Mouse (Mus musculus) testis, adult 2 months (tissue): ENCODE data around the gene Crebl2. TPM values are rescaled to one million over a fixed set of nuclear protein-coding genes. Genes with fewer than 3 reads are reported as not detected.

Experiments used
- H3K27ac ChIP-seq: fragments of 200-500 bp; 2 replicates; pipeline ENCODE4 v1.5.1; 2012; ENCODE audit warnings: low read depth, low read length; ENCODE audit not compliant: control insufficient read depth, insufficient read depth
- H3K27me3 ChIP-seq: fragments of 200-500 bp; 2 replicates; pipeline ENCODE4 v1.6.1; 2012; ENCODE audit warnings: mild to moderate bottlenecking, low read length, moderate library complexity; ENCODE audit not compliant: control insufficient read depth, insufficient read depth
- H3K36me3 ChIP-seq: fragments of 200-500 bp; 2 replicates; pipeline ENCODE4 v1.6.1; 2012; ENCODE audit warnings: mild to moderate bottlenecking, low read length; ENCODE audit not compliant: control insufficient read depth, insufficient read depth
- H3K4me1 ChIP-seq: fragments of 200-500 bp; 2 replicates; pipeline ENCODE4 v1.6.1; 2012; ENCODE audit warnings: low read length; ENCODE audit not compliant: control insufficient read depth, insufficient read depth
- H3K4me3 ChIP-seq: fragments of 200-500 bp; 2 replicates; pipeline ENCODE4 v1.5.1; 2012; ENCODE audit warnings: low read depth, mild to moderate bottlenecking, low read length, moderate library complexity, mixed read lengths; ENCODE audit not compliant: control insufficient read depth
- CTCF ChIP-seq: fragments of 200-500 bp; IDR thresholded peaks from 2 replicates; pipeline ENCODE4 v1.5.1; 2012; ENCODE audit warnings: low read depth, mild to moderate bottlenecking, inconsistent platforms, low read length, moderate library complexity; ENCODE audit not compliant: control insufficient read depth, insufficient read depth, insufficient replicate concordance
- POLR2A ChIP-seq: fragments of 200-500 bp; IDR thresholded peaks from 2 replicates; pipeline ENCODE4 v1.6.1; 2012; ENCODE audit warnings: low read depth, mild to moderate bottlenecking, inconsistent platforms, low read length, moderate library complexity; ENCODE audit not compliant: control insufficient read depth
- polyA plus RNA-seq: library from polyadenylated mRNA; depleted of rRNA; stranded (reverse); fragments of >200 nt; gene quantifications from 2 replicates; pipeline ENCODE4 v1.2.3, GENCODE M21; 2012

Gene Crebl2
- polyA plus RNA-seq, 1 experiment = 11.2 TPM

DNA sequence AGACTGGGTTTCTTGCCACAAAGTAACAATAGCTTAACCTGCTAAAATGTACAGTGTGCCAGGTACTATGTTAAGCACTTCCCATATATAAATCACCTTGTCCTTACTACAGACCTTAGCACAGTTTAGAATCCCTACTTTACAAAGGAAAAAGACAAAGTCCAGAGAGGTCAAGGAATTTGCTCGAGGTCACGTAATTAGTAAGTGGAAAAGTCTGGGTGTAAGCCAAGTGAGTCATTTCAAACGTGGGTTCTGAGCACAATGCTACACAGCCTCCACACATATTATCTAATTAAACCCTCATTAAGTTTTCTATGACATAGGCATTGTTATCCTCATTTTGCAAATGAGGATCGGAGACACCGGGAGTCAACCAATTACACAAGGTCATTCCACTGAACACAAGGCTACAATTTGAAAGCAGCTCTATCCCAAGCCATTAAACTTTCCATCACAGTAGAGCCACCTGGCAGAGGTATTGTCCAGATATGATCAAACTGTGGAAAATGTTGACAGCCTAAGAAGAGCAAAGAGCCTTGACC lies 25.1 kb upstream of the Crebl2 start:
- no peaks in the 10 kb centered on the region for H3K4me1 ChIP-seq
- no peaks in the 10 kb centered on the region for H3K36me3 ChIP-seq
- no peak overlapping the region for H3K4me3 ChIP-seq
- TF ChIP-seq POLR2A = no peak
- no peak for TF ChIP-seq CTCF
- no peak overlapping the region for H3K27ac ChIP-seq
- no peaks in the 10 kb centered on the region for H3K27me3 ChIP-seq

DNA sequence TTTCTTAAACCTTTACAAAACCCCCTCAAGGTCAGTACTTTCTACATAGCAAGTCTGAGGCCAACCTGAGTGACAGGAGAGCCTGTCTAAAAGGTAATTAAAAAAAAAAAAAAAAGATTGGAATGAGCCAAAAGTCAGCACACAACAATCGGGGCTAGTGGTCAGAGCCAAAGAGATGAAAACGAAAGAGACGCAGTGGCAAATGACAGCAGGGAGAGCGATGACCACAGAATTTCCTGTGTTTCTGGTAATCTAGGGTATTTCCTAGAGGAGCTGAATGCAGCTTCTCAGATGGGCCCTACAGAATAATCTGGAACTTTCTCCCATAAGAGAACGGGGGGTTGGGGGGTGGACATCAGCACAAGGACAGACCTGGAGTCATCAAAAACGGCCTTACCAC lies 23.8 kb upstream of the Crebl2 start:
- Histone ChIP-seq H3K27ac (no peak overlapping the region), H3K4me1 (no peaks in the 10 kb centered on the region), H3K36me3 (no peaks in the 10 kb centered on the region), H3K4me3 (no peak overlapping the region), H3K27me3 (no peaks in the 10 kb centered on the region)
- TF ChIP-seq CTCF (no peak), POLR2A (no peak)

DNA sequence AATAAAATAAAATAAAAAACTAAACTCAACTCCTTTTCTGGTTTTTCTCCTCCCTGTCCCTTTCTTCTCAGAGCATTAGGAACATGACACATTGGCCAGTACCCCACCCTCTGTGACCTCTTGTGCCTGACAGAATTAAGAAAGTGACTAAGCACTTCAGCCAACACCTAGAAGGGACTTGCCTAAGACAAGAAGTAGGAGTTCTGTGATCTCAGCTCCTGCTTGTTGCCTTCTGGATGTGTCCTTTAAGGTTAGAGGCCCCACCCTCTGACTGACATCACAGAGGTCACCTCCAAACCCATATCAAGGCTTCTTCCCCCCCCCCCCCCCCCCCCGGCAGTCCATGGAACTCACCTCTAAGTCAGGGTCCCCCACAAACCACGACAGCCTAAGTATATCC lies 22.9 kb upstream of the Crebl2 start:
- no peaks in the 10 kb centered on the region for H3K4me1 ChIP-seq
- no peaks in the 10 kb centered on the region for H3K36me3 ChIP-seq
- H3K27me3 ChIP-seq = no peaks in the 10 kb centered on the region
- no peak overlapping the region for H3K27ac ChIP-seq
- TF ChIP-seq POLR2A (no peak), CTCF (no peak)
- H3K4me3 ChIP-seq = no peak overlapping the region

DNA sequence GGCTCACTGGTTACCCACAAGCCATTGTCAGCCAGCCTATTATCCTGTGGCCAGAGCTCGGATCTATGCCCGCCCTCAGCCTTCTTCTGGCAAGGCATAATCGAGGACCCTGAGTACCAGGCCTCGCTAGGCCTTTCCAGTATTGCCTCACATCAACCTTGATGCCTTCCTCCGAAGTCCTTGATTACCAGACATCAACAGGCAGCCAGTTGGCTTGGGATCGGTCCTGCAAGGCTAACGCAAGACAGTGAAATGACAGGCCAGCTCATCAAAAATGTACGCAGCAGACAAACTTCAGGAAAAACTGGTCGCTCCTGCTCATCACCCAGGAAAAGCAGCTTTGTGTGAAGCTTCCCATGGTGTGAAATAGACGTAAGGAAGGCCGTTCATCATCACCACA lies 22.2 kb upstream of the Crebl2 start:
- no peaks in the 10 kb centered on the region for H3K27me3 ChIP-seq
- no peaks in the 10 kb centered on the region for H3K4me1 ChIP-seq
- H3K36me3 ChIP-seq = no peaks in the 10 kb centered on the region
- no peak overlapping the region for H3K4me3 ChIP-seq
- H3K27ac ChIP-seq = no peak overlapping the region
- TF ChIP-seq POLR2A (no peak), CTCF (no peak)

DNA sequence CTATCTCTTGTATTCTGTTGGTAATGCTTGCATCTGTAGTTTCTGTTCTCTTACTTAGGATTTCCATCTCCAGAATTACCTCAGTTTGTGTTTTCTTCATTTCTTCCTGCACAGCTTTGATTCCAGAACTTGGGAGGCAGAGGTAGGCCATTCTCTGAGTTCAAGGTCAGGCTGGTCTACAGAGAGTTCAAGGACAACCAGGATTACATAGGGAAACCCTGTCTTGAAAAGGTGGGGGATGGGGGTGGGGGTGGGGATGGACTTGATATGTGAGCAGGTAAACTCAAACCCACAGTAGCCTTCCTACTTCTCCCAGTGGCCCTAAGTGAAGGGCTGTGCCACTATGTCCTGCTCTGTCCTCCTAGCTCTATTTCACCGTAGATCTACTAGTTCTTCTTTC lies 16.9 kb upstream of the Crebl2 start:
- no peak overlapping the region for H3K4me3 ChIP-seq
- no peaks in the 10 kb centered on the region for H3K36me3 ChIP-seq
- TF ChIP-seq CTCF (no peak), POLR2A (no peak)
- H3K4me1 ChIP-seq = no peaks in the 10 kb centered on the region
- no peak overlapping the region for H3K27ac ChIP-seq
- no peaks in the 10 kb centered on the region for H3K27me3 ChIP-seq

DNA sequence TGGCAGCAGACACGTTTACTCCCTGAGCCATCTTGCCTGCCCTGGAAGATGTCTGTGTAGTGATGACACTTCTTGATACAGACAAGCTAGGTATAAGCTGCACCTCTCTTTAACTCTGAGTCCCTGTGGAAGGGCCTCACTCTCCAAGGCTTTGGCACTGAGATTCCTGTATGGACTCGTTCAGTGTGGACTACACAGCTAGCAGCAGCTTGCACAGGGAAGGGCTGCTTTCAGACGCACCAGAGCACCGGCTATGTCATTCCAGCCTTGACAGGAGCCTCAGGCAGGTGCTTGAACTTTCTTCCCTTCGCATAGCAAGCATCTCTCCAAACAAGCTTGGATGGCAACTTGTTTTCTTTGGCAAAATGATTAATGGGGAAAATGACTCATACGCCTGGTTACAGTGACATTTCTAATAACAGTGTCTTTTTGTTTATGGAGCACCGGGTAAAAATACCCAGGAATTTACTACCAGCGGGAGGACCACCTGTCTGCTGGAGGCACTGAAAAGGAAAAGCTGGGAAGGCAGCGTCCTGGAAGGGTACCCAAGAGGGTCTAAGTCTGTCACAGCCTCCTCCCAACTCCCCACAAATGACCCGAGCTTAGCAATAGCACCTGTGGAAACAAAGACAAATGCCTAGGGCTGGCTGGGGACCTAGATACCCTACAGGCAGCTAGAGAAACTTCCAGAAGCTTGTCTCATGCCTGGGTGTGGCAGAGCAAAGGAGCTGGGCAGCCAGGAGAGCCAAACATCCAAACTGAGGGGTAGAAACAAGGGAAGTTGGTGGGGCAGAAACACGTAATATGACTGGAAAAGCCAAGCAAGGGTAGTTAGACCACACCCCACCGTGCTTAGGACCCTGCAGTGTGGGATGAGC lies 12.7 kb upstream of the Crebl2 start:
- H3K4me3 ChIP-seq = no peak overlapping the region
- H3K4me1 ChIP-seq = no peaks in the 10 kb centered on the region
- H3K27me3 ChIP-seq = no peaks in the 10 kb centered on the region
- no peak overlapping the region for H3K27ac ChIP-seq
- no peaks in the 10 kb centered on the region for H3K36me3 ChIP-seq
- TF ChIP-seq POLR2A = no peak
- no peak for TF ChIP-seq CTCF

DNA sequence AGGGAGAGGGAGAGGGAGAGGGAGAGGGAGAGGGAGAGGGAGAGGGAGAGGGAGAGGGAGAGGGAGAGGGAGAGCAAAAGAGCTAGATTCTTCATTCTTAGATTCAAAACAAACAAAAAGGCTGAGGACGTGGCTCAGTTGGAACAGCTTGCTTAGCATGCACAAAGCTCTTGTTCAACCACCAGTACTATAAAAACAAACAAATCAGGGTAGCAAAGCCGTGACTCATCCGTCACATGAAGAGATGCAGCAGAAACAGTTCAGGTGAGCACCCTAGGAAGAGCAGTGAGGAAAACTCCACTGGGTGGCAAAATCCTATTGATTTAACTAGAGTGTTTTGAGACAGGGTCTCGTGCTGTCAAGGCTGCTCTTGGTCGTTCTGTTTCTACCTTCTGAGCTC lies 10.2 kb upstream of the Crebl2 start:
- Histone ChIP-seq H3K4me1 (no peaks in the 10 kb centered on the region), H3K4me3 (no peak overlapping the region), H3K27me3 (no peaks in the 10 kb centered on the region), H3K27ac (no peak overlapping the region), H3K36me3 (no peaks in the 10 kb centered on the region)
- no peak for TF ChIP-seq POLR2A
- no peak for TF ChIP-seq CTCF
